Mouse (Mus musculus) fibroblast of lung, adult 2 months (primary cell): ENCODE data around the gene Coa3.

Experiments
- DNase-seq: peaks from one replicate; pipeline ENCODE4 v3.0.0-alpha.2; 2011; ENCODE audit warnings: low read depth

Gene Coa3

GRCm38 (mm10) chr11:101280837-101281236 lies 1.9 kb upstream of the Coa3 start:
- DNase-seq: no peak

DNA sequence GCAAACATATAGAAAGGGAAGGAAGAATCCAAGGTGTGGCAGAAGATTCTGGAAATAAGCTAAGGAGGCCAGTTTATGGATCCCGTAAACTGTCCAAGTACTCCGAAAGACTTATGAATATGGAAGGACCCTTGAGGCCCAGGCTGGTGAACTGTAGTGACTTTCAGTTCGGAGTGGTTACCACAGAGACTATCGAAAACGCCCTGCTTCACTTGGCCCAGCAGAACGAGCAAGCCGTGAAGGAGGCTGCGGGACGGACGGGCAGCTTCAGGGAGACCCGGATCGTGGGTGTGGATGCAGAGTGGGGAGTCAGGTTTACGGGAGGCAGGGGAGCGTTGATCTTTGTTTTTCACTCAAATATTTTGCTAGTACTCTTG lies 267 bp upstream of the Coa3 start:
- DNase-seq: no peak

- no peak for DNase-seq
Measured at GRCm38 (mm10) chr11:101277381-101278222, 1.3 kb downstream of the Coa3 start.

DNA sequence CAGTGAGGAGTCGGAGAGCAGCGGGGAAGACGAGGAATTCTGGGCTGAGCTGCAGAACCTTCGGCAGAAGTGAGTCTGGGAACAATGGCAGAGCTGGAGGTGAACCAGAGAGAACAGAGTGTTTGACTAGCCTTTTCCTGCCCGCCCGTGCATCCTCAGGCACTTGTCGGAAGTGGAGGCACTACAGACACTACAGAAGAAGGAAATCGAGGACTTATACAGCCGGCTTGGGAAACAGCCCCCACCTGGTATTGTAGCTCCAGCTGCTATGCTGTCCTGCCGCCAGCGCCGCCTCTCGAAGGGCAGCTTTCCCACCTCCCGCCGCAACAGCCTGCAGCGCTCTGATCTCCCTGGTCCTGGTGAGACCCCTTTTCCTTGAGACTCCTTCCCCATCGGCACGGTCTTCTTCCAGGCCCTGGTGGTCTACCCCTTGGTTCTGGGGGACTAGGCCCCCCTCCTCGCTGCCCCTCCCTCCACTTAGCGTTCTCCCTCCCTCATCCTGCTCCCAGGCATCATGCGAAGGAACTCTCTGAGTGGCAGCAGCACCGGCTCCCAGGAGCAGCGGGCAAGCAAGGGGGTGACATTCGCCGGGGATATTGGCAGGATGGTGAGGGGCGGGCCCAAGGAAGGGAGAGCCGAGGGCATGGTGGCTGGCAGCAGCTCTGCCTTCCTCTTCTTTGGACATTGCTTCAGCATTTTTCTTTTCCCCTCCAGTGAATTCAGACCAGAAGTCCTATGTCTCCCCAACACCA lies 2.4 kb downstream of the Coa3 start:
- DNase-seq: no peak

GRCm38 (mm10) chr11:101275309-101275708 lies 3.6 kb downstream of the Coa3 start:
- DNase-seq: no peak

DNA sequence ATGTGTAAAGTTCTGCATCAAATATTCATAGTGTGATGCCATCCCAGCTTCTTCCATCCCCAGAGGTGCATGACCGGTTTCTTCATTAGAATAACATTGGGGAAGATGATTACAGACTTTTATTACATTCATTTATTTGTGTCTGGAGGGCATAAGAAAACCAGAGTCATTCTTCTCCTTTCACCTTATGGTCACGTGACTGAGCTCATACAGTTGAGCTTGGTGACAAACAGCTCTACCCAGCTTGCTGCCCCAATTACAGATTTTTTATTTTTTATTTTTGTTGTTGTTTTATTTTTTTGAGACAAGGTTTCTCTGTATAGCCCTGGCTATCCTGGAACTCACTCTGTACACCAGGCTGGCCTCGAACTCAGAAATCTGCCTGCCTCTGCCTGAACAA lies 6.5 kb downstream of the Coa3 start:
- DNase-seq: no peak

- DNase-seq: no peak
Measured at GRCm38 (mm10) chr11:101269577-101270116, 9.3 kb downstream of the Coa3 start.

- DNase-seq: no peak
Measured at GRCm38 (mm10) chr11:101265906-101266305, 13.0 kb downstream of the Coa3 start.

DNA sequence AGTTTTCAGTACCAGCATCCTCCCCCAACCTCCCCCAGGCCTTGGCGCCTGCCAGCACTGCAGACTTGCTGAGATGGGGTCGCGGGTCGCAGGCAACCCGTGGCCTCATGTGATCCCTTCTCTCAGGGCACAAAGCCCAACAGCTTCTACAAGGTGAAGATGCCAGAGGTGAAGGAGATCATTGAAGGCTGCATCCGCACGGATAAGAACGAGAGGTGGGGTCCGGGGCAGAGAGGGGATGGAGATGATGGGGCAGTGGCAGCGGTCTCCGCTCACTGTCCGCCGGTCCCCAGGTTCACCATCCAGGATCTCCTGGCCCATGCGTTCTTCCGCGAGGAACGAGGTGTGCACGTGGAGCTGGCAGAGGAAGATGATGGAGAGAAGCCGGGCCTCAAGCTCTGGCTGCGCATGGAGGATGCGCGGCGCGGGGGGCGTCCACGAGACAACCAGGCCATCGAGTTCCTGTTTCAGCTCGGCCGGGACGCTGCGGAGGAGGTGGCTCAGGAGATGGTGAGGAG lies 13.9 kb downstream of the Coa3 start:
- no peak for DNase-seq

DNA sequence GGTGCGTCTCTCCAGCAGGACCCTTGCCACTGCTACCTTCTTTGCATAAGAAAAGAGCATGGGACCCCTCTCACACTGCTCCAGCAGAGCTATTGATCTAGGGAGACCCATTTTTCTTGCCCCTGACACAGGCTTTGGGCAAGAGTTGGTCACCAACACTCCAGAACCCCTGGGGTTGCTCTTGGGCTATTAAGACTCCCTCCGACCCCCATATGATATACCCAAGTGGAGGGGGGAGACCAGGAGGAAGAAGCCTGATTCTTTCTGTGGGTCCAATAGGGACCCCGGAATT lies 15.0 kb downstream of the Coa3 start:
- DNase-seq: no peak

DNA sequence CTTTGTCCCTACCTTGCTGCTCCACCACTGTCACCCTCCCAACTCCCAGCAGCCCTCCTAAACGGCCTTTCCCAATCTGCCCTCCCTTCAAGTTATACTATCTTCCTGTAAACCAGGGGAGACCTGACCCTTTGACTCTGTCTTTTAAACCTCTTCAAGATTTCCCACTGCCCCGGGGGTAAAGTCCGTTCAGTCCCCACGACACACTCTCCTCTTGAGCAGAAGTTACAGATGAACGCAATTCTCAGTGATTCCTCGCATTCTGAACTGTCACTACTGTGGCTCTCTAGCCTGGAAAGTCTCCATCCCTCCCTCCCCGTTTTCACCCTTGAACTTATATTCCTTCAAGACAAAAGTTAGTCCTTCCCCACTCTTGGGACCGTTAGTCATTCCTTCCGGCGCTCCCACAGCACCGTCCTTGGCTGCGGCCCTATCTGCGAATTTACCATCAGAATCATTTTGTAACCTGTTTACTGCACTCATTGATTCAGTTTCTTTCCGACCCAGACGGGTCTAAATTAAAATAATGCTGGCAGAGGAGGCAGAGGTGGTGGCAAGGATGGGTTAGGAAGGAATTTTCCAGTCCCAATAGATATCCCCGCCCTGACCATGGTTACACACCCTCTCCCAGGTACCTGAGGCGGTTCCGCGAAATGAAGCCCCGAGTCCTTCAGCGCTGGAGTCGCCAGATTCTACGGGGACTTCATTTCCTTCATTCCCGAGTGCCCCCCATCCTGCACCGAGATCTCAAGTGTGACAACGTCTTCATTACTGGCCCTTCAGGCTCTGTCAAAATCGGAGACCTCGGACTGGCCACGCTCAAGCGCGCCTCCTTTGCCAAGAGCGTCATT lies 15.6 kb downstream of the Coa3 start:
- no peak for DNase-seq

GRCm38 (mm10) chr11:101262272-101262967 lies 16.5 kb downstream of the Coa3 start:
- DNase-seq: no peak

DNA sequence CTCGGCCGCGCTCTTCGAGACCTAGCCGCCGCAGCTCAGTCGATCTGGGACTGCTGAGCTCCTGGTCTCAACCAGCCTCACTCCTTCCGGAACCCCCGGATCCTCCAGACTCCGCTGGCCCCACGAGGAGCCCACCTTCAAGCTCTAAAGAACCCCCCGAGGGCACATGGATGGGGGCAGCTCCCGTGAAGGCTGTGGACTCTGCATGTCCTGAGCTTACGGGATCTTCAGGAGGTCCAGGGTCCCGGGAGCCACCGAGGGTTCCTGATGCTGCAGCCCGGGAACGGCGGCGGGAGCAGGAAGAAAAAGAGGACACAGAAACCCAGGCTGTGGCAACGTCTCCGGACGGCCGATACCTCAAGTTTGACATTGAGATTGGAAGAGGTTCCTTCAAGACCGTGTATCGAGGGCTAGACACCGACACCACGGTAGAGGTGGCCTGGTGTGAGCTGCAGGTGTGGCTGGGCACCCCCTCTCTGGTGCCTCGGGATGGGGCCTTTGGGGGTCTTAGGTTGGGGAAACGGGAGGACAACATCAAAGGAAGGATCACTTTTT lies 18.0 kb downstream of the Coa3 start:
- no peak for DNase-seq

DNA sequence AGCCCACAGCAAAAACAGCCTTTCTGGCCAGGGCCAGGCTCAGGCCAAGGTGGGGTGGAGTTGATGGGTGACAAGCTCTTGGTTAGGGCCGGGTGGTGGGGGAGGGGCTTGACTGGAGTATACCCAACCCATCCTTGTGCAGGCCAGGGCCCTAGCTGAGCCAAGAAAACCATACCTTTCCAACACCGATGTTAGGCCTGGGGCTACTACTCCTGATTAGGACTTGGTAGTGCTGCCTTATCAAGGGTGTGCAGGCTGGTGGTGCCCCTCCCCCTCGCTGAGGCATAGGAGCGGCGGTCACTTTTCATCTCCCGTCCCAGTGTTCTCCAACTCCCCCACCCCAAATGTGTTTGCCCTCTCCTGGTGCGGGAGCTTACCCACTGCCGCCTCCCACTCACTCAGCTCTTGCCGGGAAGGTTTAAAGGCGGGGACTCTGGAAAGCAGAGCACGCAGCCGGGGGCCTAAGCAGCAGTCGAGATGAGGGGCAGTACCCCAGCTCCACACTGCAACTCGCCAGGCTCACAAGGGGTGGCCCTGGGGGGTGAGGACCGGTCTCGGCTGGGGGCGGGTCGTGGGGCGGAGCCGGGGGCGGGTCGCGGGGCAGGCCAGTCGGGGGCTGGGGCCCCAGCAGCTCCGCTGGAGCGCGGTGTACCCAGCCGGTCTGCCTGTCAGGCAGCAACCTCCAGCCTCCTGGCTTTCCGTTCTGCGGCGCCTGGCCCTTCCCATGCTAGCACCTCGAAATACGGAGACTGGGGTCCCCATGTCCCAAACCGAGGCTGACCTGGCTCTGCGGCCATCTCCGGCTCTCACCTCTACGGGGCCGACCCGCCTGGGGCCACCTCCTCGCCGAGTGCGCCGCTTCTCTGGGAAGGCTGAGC lies 18.7 kb downstream of the Coa3 start, which contains the start of gene Wnk4:
Wnk4 (plus strand) TSS at position 620 of the 878 bp plus-strand sequence.
- DNase-seq: no peak

DNA sequence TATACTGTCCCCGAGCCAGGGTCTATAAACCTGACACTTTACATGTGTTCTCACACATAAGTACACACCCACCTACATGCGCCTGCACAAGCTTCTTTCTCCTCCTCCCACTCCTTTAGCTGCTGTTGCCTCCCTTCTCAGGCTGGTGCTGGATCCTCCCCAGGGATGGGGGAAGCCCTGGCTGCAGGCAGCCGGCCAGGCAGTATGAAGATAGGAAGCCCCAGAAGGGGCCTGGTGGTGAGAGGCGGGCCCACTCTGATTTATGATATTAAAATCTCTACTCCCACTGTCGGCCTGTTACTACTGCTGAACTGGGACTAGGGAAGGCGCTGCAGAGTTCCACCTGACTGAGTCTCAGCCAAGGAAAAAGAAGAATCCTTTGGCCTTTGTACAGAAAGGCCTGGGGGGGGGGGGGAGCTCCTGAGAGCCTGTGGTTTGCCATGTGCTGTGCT lies 19.6 kb downstream of the Coa3 start:
- DNase-seq: no peak

DNA sequence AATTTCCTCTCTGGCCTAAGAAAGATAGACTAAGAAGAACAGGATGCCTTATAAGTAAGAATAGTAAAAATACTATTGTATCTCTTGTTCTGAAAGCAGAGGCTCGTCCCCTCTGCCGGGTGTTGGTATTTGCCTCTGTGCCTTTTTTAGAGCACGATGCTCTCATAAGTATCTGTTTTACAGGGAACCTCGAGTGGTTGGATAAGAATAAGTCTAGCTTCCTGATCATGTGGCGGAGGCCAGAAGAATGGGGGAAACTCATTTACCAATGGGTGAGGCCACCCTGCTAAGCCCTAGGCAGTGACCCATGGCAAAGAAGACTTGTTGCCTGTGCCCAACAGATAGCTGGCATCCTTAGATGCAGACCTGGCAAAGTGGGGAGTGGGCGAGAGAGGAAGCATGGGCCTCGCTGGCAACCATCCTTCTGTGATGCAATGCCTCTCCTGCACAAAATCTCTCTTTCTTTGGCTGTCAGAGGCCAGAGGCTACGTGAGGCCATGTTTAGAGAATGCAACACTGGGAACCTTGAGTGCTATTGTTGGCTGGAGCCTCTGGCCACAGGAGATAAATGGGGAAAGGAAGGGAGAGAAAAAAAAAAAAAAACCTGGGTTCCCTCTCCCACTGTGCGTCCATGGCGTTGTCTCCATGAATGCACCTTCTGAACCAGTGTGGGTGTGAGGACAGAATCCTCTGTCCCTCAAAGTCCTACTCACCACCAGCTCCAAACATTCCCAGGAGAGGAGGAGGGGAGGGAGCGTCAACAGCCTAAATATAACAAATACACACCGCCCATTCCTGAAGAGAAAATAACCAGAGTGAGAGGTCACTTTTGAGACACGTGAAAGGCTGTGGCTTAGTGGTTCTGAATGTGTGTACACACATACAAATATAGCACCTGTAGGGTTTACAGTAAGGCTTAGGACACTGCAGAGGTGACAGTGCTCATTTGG lies 22.8 kb downstream of the Coa3 start:
- no peak for DNase-seq

DNA sequence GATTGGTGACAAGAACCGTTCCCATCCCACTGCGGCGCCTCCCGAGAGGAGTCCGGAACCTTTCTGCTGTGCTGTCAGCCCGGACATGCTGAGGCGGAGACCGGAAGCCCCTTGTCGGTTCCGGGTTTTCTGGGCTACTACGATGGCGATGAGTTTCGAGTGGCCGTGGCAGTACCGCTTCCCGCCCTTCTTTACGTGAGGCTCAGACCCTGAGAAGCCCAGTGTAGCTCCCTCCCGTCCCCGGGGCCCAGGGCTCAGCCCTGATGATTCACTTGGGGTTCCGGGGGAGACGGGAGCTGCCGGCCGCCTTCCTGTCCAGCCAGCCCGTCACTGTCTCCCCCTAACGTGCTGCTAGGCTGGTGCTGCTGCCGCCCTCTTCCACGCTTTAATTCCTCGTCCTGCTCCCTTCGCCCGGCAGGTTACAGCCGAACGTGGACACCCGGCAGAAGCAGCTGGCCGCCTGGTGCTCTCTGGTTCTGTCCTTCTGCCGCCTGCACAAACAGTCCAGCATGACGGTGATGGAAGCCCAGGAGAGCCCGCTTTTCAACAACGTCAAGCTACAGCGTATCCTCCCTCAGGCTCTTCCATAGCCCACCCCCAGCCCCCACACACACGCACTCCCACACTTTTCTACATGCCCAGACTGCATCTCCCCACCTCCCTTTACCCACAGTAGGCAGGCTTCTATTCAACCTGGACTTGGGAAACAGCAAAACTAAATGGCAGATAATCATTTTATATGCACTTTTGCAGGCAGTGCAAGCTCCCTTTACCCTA lies 25.1 kb downstream of the Coa3 start, which contains the start of gene Vps25:
Vps25 (plus strand) TSS at position 95 of the 777 bp plus-strand sequence.
- no peak for DNase-seq

DNA sequence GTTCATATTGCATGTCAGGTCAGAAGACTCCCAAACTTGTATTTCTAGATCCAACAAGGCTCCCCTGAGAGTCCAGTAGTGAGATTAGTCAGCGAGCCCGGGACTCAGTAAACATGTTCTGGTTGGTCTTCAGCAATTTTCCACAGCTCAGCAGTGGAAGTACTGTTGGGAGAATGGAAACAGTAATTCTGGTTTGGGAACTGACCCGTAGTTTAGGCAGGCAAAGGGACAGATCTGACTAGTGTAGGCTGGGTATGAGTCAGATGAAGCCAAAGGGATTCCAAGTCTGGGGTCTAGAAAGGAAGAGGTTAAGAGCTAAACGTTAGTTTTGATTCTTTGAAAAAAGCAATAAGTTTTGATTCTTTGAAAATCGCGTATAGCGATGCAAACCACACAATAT lies 26.0 kb downstream of the Coa3 start:
- peak; percentile 60 for DNase-seq
